Mouse (Mus musculus): Measurements from ENCODE around the gene Gm28048.
A peak's percentile ranks its signal among the peaks of the same experiment; 100 is the strongest.

The Gm28048 gene

DNA sequence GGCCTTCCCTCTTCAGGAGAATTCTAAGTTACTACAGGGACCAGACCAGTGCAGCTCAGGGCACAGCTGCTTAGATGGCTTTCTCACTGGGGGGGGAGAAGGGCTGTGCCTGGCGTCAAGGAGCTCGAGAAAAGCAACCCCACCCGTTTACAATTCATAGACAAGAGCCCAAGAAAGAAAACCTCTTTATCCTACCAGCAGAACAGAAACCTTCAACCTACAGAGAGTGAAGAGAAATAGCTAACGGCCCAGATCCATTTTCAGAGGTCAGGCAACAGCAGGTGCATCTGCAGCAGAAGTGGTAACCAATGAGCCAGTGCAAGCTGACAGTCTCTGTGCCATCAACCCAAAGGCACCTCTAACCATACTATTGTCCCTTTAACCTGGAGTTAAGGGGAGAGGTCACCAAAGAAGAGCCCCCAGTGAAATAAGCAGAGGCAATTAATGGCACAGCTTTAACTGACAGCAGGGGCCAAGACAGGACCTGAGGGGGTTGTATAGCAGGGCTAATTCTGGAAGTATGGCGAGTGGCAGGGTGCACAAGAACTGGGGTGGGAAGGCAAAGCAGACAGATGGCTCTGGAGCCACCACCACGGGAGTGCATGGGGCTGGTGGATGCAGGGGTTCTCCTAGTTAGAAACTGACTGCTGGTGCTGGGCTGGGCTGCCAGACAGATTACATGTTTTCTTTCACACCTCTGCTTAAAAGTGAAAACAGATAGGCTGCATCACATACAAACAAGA is 135.6 kb downstream of the Gm28048 start:
- peak in 1 of 2 experiments; percentile 66 for DNase-seq (ENCODE audit: inconsistent age in 2 of 2, low spot score in 1 of 2)

DNA sequence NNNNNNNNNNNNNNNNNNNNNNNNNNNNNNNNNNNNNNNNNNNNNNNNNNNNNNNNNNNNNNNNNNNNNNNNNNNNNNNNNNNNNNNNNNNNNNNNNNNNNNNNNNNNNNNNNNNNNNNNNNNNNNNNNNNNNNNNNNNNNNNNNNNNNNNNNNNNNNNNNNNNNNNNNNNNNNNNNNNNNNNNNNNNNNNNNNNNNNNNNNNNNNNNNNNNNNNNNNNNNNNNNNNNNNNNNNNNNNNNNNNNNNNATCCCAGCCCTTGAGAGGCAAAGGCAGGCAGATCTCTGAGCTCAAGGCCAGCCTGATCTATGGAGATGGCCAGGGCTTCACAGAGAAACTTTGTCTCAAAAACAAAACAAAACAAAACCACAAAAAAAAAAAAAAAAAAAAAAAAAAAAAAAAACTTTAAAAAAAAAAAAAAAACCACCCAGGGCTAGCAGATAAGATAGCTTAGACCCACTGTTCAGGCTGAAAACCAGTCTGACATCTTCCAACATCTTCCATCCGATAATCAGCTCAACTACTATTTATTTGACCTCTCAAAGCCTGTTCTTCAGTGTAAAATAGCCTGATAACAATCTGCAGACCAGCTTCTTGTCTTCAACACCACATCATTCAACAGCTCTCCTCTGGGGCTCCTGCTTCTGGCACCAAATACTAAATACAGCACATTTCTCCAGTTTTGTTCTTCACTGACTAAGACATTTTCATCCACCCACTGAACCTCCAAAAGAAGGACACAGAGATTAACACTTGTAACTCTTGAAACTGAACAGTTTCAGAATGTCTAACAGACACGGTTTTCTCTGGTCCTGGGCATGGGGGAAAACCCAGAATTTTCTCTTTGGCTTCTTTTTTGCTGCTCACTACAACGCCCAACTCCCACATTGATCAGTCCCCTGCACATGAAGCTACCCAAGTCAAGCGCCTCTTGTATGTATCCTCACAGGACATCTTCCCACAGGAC is 136.9 kb downstream of the Gm28048 start:
- DNase-seq (ENCODE audit: inconsistent age in 2 of 2, low spot score in 1 of 2): peak in 1 of 2 experiments; percentile 89

DNA sequence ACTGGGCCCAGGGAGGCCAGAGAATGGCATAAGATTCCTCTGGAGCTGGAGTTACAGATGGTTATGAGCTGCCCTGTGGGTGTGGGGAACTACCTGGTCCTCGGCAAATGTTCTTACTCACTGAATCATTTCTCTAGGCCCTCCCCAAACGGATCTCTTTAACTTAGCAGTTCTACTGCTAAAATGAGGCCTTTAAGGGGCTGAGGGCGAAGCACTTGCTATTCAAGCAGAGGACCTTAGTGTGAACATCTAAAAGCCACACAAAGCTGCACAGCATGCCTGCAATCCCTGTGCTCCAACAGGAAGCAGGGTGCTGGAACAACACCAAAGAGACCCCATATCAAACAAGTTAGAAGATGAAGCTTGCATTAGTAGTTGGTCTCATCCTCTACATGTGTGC is 142.4 kb downstream of the Gm28048 start:
- DNase-seq (ENCODE audit: inconsistent age in 2 of 2, low spot score in 1 of 2): peak in 1 of 2 experiments; percentile 59

DNA sequence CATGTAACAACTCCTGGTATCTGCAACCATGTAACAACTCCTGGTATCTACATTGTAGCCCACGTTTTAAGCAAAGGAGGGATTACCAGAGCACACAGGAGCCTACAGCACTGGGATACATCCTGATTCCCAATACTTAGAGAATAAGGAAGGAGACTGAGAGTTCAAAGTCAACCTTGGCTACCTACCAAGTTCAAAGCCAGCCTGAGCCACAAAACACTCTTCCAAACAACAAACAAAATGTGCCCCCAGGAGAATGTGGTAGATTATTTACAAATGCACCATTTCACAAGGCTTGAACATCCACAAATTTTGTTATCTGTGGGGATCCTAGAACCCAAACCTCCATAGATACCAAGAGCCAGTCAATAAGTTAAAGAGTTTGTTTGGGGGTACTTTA is 143.5 kb downstream of the Gm28048 start:
- DNase-seq (ENCODE audit: inconsistent age in 2 of 2, low spot score in 1 of 2): peak in 1 of 2 experiments; percentile 26

DNA sequence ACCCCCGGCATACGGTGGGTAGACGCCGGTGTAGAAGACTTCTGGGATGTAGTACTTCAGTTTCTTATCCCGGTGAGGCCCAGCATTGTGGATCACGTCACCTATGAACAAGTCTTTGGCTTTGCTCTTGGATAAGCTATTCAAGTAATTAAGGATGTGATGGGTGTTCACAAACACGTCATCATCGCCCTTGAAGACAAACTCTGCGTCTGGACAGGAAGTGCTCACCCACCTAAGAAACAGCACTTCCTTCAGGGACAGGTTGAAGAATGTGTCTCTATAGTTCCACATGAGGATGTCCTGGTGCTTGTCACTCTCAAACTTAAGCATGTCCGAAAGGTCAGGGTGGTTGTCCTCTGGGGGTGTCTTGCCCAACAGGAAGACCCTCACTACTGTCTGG is 145.6 kb downstream of the Gm28048 start:
- peak in 1 of 2 experiments; percentile 40 for DNase-seq (ENCODE audit: inconsistent age in 2 of 2, low spot score in 1 of 2)

DNA sequence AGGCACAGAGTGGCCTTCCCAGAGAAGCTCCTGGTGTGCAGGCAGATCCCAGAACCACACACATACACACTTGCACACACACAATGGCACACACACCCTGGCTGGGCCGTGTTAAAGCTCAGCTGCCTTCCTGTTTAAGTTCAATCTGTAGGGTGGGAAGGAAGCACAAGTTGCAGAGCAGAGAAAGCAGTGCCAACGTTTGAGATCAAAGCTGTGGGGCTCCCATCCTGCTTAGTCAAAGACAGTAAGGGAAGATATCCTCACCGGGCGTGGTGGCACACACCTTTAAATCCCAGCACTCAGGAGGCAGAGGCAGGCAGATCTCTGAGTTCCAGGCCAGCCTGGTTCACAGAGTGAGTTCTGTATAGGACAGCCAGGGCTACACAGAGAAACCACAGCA is 149.3 kb downstream of the Gm28048 start:
- DNase-seq (ENCODE audit: inconsistent age in 2 of 2, low spot score in 1 of 2): no peak

DNA sequence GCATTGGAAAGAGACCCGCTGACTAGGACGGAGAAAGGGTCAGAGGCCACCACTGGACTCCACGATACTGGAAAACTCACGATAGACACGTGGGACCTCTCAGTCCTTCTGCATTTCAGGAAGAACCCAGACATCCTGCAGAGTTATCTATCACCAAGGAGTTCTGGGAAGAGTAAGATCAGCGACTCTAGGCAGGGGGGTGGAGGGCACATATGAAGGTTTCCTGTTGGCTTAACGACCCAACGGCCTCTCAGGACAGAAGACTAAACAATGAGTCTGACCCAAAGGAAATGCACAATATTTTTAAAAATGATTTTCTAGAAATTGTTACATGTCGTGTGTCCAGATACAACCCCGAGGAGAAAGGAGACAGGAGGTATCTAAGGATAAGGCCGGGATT is 150.0 kb downstream of the Gm28048 start:
- peak in 1 of 2 experiments; percentile 46 for DNase-seq (ENCODE audit: inconsistent age in 2 of 2, low spot score in 1 of 2)

DNA sequence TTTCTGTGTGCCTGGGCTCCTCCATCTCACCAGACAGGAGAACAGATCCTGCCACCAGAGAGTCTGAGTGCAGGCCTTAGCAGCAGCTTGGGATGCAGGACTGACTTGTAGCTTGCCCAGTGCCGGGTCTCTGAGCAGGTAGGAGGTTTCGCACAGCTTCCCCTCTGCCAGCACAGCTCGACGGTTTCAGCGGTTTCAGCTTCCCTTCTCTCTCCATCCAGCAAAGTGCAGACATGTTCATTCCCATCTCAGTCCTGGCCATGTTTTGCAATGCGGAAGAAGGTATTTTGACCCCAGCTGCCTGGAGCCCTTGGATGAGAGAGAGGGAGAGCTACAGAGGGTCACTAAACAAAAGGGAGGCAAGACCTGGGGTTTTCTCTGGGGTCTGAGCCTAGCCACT is 151.2 kb downstream of the Gm28048 start:
- no peak for DNase-seq (ENCODE audit: inconsistent age in 2 of 2, low spot score in 1 of 2)

DNA sequence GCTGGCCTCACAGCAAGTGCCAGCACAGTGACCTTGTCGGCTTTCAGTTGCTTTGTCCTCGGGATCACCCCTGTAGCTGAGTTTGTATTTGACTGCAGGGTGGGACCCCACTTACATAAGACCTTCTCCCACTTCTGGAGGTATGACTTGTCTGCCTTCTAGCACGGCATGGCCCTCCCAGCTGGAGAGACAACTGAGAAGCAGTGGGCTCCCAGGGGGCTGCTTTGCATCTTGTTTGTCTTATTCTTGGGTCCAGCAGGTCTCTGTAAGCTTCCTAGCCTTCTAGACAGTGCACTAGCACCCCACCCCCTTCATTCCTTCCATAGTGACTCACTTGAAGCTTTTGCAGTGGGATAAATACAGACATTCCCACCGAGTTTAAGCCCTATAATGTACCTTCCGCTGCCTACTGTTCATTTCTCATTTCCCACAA is 151.7 kb downstream of the Gm28048 start:
- peak in 1 of 2 experiments; percentile 84 for DNase-seq (ENCODE audit: inconsistent age in 2 of 2, low spot score in 1 of 2)

DNA sequence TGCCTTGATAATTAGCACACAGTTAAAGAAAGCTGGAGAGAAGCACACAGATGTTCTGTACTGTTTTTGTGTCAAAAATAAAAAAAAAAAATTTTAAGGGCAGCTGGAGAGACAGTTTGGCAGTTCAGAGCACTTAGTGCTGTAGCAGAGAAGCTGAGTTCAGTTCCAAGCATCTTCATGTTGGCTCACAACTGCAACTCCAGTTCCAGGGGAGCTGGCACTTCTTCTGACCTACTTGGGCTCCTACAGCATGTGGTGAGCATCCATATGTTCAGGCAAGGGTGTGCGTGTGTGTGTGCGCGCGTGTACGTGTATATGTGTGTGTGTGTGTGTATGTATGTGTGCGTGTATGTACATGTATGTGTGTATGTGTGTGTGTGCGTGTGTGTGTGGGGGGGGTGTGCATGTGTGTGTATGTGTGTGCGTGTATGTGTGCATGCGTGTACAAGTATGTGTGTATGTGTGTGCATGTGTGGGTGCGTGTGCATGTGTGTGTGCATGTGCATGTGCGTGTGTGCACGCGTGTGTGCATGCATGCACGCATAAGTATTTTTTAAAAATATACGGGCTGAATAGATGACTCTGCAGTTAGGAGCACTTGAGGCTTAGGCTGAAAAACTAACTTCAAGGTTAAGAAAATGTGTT is 152.8 kb downstream of the Gm28048 start:
- no peak for DNase-seq (ENCODE audit: inconsistent age in 2 of 2, low spot score in 1 of 2)

DNA sequence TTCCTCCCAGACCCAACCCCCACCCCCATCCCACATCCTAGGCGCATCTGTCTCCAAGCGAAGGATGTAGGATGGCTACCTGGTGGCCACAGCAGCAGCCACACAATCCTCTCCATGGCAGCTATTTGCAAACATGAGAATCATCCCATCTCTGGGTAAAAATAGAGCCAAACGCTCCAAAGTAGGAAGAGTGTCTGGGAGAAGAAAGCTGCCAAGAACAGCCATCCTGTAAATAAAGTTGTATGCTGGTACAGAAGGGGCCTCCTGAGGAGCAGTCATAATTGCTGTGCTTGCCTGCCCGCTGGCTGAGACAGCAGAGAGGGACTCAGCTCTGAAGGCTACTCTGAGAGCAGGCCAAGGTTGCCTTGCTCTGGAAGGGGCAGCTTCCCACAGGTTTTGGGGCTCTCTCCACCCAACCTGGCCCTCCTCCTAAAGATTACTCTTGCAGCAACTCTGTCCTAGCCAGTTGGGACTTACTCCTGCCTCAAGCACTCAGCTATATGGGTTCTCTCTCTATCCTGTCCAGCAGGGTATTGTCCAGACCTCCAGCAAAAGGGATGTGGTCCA is 154.3 kb downstream of the Gm28048 start:
- DNase-seq (ENCODE audit: inconsistent age in 2 of 2, low spot score in 1 of 2): peak; percentile 56 to 80

DNA sequence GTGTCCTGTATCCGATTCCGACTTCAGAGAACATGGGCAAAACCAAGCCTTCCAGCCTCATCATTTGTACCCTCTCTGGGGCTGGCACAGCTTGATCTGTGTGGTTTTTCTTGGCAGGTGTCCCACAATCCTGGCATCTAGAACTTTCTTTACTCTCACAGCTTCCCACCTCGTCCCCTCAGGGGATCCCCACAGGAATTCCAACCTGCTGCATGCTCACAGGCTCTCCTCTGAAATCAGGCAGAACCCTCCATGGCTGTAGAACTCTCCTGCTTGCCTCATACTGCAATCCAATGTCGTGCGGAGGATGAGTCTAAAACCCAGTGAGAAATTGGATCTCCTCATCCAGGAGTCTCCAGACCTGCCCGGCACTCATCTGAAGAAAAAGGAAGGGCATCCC is 155.2 kb downstream of the Gm28048 start:
- DNase-seq (ENCODE audit: inconsistent age in 2 of 2, low spot score in 1 of 2): peak in 1 of 2 experiments; percentile 37

DNA sequence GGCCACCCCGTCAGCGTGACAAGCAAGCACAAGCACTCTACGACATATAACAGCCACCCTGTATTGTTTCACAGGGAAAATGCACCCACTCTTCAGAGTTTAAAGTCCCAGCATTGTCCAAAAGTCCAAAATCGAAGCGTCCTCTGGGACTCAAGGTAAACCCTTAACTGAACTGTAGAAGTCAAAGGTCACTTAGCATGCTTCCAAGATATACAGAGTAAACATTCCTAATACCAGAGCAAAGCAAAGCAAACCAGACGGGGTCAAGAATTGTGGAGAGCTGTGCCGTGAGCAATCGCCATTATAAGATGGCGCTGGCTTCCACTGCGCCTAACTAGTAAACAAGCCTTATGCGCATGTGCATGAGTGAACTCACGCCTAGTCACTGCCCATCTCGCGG is 155.8 kb downstream of the Gm28048 start:
- no peak for DNase-seq (ENCODE audit: inconsistent age in 2 of 2, low spot score in 1 of 2)

DNA sequence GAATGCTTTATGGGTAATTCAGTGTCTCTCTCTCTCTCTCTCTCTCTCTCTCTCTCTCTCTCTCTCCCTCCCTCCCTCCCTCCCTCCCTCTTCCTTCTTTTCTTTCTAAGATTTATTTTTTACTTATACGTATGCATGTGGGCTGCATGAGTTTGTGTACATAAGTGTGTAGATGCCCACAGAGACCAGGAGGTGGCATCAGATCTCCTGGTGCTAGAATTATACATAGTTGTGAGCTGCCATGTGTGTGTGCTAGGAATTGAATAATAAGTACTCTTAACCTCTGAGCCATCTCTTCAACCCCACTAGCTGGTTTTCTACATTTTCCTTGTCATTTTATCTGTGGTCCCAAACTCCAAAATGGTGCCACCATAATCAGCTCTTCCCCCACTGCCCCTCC is 156.3 kb downstream of the Gm28048 start:
- no peak for DNase-seq (ENCODE audit: inconsistent age in 2 of 2, low spot score in 1 of 2)

DNA sequence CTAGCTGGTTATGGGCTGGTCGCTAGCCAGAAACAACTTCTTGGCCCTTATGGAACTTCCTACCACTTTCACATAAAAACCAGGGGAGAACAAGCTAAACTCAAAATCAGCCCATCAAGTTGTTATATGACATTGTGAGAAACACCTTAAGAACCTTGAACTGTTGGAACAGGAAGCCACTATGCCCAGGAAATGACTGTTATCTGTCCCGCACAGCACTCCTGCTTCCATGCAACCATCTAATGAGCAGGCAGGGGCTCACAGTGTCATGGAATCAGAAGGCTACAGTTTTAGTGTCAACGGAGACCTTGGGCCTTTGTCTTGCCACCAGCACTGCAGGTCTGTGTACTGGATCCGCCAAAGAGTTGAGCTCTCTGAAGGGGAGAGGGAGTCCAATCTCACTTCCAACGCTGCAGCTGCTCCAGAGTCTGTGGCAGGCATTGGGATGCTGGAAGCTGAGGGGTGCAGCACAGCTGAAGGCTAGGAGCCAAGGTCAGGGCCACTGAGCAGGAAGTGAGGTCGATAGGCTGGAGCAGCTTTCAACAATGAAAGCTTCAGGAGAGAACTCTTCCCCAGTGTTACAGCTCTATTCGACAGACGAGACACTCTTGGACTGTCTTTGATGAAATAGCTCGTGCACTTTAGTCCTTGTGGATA is 157.7 kb downstream of the Gm28048 start:
- DNase-seq (ENCODE audit: inconsistent age in 2 of 2, low spot score in 1 of 2): peak in 1 of 2 experiments; percentile 83

DNA sequence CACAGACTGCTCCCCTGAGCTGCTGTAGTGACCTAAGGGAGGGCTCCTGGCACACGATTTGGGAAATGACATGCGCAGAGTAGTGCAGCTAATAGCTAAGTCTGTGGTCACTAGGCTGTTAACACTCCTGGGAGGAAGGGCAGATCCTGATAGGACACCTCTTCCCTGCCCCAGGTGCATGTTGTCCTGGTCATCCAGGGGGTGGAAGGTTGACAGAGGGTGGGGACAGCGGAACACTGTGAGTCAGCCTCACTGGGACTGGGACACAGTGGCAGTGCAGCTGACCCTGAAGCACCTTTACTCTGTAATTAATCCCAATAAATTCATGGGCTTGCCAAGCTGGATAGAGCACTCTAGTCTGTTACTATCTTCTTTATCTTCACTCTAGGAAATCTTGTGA is 160.6 kb downstream of the Gm28048 start:
- DNase-seq (ENCODE audit: inconsistent age in 2 of 2, low spot score in 1 of 2): peak in 1 of 2 experiments; percentile 50

DNA sequence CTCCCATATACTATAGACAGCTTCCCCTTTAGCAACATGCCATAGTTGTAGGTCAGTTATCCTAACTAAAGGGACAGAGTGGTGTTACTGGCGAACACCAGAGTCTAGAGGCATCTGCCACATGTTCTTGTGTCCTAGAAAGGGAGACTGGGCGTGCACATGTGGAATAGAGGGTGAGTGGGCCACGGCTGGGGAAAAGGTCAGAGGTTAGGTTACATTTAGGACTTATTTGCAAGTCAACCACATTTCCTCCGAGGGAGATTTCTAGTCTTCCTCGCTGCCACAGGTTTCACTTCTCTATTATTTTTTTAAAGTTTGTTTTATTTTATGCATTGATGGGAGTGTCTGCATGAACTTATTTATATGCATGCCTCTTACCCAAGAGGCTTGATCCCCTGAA is 163.5 kb downstream of the Gm28048 start:
- no peak for DNase-seq (ENCODE audit: inconsistent age in 2 of 2, low spot score in 1 of 2)

DNA sequence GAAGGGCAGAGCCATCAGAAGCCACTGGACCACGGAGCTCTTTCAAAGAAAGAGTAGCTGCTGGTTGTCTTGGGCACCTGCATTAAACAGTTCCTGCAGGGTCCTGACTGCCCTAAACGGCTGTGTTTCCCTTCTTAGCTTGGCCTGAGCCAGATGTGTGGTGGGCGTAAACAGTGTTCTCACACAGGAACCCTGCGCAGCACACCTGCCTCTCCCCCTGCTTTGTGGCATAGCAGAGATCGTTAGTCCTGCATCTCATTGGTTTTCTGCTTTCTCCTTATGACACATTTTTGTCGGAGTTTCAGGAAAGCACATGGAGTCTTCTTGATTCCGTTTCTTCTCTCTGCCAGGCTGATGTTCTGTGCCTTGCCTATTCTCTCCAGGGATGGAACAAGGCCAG is 166.0 kb downstream of the Gm28048 start:
- DNase-seq (ENCODE audit: inconsistent age in 2 of 2, low spot score in 1 of 2): no peak

DNA sequence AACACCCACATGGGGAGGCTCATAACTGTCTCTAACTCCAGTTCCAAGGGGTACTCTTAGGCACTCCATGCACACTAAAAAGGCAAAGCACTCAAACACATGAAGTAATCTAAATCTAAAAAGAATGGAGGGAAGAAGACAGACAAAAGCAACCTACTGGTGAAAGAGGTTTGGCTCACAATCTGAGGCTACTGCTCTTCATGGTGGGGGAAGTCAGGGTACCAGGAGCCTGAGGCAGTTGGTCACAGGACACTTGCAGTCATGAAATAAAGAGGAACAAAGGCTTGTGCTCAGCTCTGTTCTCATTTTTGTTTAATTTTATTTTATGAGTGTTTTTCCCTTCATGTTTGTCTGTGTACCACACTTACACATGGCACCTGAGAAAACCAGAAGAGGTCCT is 166.7 kb downstream of the Gm28048 start:
- DNase-seq (ENCODE audit: inconsistent age in 2 of 2, low spot score in 1 of 2): no peak

DNA sequence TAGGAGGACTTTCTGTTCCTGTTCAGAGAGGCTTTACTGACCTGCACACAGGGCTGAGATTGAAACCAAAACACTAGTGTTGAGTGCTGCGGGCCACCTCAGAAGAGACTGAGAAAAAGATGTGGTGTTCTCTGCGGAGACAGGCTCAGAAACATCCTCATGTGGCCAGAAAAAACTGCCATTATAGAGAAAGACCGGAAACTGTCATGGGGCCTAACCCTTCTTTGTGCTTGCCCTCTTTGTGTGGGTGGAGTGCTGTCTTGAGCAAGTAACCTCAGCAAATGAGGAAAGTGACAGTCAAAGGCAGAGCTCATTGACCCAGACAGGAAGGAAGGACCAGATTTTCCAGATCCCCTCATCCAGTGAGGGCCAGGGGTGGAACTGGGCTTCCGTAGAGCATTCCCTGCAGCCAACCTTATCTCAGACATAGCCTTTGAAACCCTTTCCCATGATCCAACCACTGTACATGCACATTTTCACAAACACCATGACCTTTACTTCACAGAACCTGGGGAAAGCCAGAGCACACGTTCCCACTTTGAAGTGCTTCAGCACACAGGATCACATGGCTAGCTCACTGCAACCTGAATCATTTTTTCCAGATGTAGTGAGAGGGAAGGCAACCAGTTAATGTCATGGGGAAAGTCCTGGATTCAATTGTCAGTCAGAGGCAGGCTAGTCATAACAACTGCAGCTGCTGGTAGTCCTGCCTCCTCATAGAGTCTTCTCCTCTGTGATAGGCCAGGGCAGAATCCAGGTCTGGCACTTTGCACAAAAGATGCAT is 167.8 kb downstream of the Gm28048 start:
- DNase-seq (ENCODE audit: inconsistent age in 2 of 2, low spot score in 1 of 2): peak in 1 of 2 experiments; percentile 51
